Mouse (Mus musculus) neutrophil, adult 65 days (primary cell): ENCODE results near the gene Cep152. TPM values are rescaled to one million over a fixed set of nuclear protein-coding genes. Genes with fewer than 3 reads are reported as not detected.

Experiments
- total RNA-seq: library from RNA; stranded (reverse); gene quantifications from 2 replicates; pipeline ENCODE4 v1.2.4, GENCODE M21; 2023

Cep152 gene
- total RNA-seq: 12.9 and 20.0 TPM in 2 replicates

DNA sequence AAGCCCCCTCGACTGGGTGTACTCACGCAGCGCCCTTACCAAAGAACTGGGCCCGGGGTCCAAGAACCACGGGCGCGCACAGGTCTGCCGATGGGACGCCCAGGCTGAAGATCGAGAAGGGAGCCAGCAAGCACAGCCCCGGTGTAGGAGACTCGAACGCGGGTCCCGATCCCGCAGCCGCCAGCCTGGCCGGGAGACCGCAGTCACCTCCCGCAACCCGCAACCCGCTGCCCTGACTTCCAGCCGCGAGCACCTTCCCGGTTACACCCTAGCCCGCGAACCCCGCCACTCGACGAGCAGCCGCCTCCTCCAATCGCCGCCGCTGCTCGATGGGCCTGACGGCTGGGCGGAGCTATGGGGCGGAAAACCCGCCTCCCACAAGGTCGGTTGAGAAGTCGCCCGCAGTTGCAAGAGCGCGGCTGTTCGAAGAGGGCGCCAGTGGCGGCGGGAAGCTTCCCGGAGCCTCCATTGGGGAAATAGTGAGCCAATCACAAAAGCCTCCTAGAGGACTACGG lies at the start of gene Cep152:
Gene Cep152 (minus strand): TSS at position 277 of the 515 bp plus-strand sequence.

GRCm38 (mm10) chr2:125672957-125673631 lies 48.2 kb upstream of the Cep152 start, which contains the start of gene Eid1:
Eid1 (plus strand) TSS chr2:125673095.

Other genes starting within 250 kb of the Cep152 start
- not detected in 2 replicates for gene Gm9913, start 120.0 kb downstream of the Cep152 start, total RNA-seq
- 0.20 and 0.28 TPM in 2 replicates for gene Fbn1, start 117.1 kb downstream of the Cep152 start, total RNA-seq
- gene Eid1, start 48.0 kb upstream of the Cep152 start, total RNA-seq: 25.2 and 28.8 TPM in 2 replicates
- 0.20 TPM in 1 of 2 replicates, not detected in the other for gene Shc4, start 99.0 kb upstream of the Cep152 start, total RNA-seq
- 22.7 and 28.5 TPM in 2 replicates for gene Secisbp2l, start 157.8 kb upstream of the Cep152 start, total RNA-seq
- gene Galk2, start 234.0 kb upstream of the Cep152 start, total RNA-seq: 12.2 and 12.4 TPM in 2 replicates
- 49.6 and 51.6 TPM in 2 replicates for gene Cops2, start 234.0 kb upstream of the Cep152 start, total RNA-seq